Mouse (Mus musculus): ENCODE results near the gene Aspn. TPM values are rescaled to one million over a fixed set of nuclear protein-coding genes. Genes with fewer than 3 reads are reported as not detected.

The Aspn gene
- total RNA-seq (2021): 10 to 100 TPM; 21.3 to 29.7 TPM

GRCm38 (mm10) chr13:49544279-49544678, at the start of gene Aspn:
Gene Aspn (plus strand): TSS chr13:49544443.
- no peak for DNase-seq
- intact Hi-C loops (cut with DNase I): no loop called here

GRCm38 (mm10) chr13:49504510-49504909, 39.7 kb upstream of the Aspn start, which contains the start of gene Ecm2:
Gene Ecm2 (plus strand): TSS chr13:49504810.
- intact Hi-C loops (cut with DNase I): loop anchor here (2.0 kb wide), 1 partner anchor 44 kb away; no protein-coding TSS in a partner anchor
- no peak for DNase-seq

GRCm38 (mm10) chr13:49505776-49506175, 38.5 kb upstream of the Aspn start:
- intact Hi-C loops (cut with DNase I): loop anchor here (2.0 kb wide), 1 partner anchor 45 kb away; no protein-coding TSS in a partner anchor
- DNase-seq: peak in 1 of 2 experiments; percentile 19

DNA sequence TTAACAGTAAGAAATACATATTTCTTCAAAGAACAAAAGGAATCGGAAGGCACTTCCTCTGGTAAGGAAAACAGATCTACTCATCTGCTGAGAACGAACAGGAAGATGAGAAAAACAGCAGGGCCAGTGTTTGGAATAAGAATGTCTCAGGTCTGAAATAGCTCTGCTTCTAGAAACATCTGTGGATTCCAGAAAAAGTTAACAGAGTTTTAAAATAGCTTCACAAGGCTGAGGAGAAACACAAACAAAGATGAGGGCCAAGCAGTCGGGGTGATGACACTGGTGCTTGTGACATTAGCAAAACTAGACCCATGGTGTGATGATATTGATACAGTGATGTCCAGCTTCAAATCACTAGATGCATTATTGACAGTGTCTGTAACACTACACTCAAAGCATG, 37.1 kb upstream of the Aspn start:
- intact Hi-C loops (cut with DNase I): no loop called here
- DNase-seq: no peak

DNA sequence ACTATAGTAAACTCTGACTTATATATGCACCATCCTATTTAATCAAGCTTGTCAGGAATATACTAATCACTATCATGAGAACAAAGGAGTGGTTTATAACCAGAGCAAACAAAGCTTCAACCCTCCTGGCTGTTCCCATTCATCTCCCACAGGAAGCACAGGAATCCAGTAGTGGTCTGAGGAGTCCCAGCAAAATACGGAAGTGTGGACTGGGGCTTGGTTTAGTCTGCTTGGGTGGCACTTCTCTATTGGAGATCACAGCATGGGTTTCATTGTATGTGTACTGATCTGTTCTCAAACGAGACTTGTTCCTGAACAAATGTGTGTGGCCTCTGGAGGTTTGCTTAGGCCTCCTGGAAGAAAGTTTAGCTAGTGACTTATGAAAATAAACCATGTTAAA, 25.5 kb upstream of the Aspn start:
- intact Hi-C loops (cut with DNase I): loop anchor here (5.0 kb wide), 1 partner anchor 66 kb away; no protein-coding TSS in a partner anchor
- no peak for DNase-seq

DNA sequence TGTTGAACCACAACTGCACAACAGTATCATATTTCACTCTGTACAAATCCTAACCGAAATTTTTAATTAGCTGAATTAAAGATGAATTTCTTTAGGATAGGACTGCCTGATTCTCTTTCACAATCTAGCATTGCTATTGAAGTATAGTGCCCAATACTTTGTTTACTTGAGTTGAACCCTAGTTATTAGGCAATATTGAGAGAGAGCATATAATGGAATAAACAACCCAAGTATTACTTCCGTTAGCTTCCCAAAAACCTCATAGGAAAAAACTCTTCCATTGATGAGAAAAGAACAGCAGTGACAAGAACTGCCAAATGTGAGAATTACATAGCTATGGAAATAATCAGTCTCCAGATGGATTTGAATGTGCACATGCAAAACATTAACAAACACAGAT, 18.0 kb upstream of the Aspn start:
- no peak for DNase-seq
- intact Hi-C loops (cut with DNase I): no loop called here

DNA sequence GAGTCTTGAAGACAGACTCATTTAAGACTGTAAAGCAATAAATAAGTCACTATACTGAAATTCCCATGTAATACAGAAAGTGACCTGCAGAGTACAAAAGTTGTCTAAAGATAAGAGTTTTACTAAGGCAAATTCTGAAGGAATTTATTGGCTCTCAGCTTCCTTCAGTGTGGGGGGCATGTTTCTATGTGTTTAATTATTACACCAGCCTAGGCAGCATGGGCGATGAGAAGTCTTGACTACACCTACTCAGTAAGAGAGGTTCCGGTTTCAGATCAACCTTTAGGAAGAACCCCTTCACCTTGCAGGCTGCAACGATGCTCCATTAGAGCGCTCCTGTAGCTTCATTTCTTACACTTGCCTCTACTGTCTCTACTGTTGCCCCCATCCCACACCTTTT, 13.6 kb upstream of the Aspn start:
- intact Hi-C loops (cut with DNase I): no loop called here

DNA sequence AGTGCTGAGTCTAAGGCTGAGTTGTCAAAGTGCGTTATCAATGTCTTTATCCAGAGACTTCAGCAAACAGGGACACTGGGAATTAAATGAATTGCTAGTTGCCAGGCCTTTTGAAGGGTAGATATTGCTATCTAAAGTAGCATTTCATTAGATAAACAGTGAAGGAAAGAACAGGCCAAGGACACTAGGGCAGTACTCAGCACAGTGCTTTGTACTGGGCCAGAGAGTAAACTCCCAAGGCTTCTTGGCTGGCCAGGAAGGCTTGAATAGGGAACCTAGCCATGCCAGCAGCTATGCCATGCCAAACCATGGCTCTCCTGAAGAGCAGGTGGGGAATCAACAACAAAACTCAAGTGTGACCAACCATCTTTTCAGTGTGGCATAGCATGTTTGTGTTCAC, 7.3 kb upstream of the Aspn start:
- no peak for DNase-seq
- intact Hi-C loops (cut with DNase I): no loop called here

More for the DNA sequence above, 13.6 kb upstream of the Aspn start:
- DNase-seq: no peak

DNA sequence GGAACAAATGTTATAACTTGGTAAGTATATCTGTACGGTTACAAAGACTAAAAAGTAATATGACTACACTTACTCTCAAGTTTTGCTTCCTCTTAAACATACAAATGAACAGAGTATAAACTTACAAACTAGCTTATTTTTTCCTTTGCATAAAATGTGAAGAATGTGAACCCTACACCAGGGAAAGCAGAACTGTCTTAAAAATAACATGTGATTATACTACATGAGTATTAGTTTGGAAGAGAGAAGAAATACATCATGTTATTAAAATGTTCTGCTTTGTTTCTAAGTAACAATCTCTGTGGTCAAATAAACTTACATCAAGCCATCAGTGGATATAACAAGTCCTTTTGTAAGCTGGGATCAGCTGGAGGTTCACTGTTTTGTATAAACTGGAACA, 5.5 kb upstream of the Aspn start:
- no peak for DNase-seq
- intact Hi-C loops (cut with DNase I): no loop called here

DNA sequence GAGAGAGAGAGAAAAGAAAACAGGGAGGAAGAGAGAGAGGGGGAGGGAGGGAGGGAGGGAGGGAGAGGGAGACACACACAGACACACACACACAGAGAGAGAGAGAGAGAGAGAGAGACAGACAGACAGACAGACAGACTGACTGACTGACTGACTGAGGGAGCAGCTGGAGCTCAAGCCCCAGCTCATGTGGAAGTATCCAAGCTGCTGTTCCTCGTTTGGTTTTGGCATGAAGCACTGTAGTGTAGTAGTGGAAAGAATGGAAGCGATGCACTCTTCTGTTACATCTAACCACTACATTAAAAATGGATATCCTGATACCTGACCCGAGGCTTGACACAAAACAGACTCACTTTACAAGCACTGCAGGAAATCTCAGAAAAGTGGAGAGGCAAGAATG, 1.4 kb downstream of the Aspn start:
- intact Hi-C loops (cut with DNase I): no loop called here
- DNase-seq: peak; percentile 9 to 41

DNA sequence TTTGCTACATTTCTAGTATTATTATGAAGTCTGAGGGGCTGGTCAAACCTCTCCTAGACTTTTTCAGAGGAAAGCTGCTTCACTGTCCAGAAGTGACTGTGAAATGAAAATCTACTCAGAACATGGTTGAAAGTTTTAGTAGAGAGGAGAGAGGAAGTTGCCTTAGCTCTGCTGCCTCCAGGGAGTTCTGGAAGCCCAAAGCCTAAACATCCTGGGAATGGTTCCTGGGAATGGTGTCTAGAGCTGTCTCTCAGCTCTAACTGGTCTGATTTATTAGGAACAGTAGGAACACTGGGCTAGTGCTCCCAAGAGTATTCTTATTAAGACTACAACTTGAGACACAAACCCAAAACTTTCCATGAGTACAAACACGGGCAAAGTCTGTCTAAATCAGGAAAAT, 2.3 kb downstream of the Aspn start:
- DNase-seq: peak in 1 of 2 experiments; percentile 39
- intact Hi-C loops (cut with DNase I): no loop called here

DNA sequence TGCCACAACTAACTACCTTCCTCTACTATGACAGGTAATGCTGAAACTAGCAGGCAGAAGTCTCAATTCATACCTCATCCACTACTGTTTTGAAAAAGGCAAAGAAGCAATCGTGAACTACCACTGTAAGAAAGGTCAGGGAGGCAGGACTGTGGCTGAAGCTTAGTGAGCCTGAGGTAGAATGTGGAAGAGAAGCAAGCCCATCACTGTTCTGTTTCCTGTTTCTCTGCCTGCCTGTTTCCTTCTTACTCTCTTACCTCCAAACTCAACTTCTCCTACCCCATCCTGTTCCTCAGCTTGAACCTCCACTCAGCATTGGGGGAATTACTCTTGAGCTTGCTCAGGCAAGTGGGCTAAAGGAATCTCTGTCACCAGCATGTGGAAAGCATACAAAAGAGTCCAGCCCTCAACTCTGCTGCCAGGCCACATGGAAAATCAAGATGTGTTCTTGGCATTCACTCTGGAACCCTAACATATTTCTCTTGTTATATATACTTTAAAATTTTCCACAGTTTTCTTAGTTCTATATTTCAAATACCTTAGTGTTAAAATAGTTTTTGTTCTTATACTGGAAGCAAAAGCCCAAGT, 3.4 kb downstream of the Aspn start:
- no peak for DNase-seq
- intact Hi-C loops (cut with DNase I): no loop called here

GRCm38 (mm10) chr13:49549616-49550015, 5.4 kb downstream of the Aspn start:
- intact Hi-C loops (cut with DNase I): no loop called here
- no peak for DNase-seq

DNA sequence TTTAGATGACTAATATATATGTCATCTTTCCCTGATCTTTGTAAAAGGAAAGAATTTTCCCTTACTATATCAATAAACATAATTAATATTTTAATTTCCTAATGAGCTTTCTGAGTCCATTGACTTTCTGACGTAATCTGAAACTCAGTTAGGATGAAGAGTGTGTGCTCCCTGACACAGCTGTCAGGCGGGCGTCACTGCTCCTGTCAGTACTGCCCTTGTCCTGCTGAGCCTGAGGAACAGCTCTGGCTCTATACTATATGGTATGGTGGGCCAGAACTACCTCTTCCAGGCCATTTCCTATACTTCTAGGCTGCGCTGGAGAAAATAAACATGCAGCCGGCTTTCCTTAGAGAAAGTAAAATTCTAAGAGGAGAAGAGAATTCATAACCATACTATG, 10.3 kb downstream of the Aspn start:
- no peak for DNase-seq
- intact Hi-C loops (cut with DNase I): no loop called here

DNA sequence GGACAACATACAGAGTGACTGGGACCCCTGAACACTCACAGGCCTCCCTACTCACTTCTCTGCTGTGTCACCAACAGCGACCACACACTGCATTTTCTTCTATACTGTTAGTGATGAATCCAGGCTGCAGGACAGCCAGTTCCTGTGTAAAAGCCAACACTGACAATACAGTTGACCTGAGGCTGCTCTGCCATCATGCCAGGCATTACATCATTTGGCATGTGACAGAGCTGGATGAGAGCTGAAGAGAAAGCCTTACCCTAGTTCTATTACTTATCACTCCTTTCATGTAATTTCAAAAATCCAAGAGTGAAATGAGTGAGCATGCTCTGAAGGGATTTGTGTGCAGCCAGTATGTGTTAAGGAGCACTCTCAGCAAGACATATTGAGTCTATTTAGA, 12.0 kb downstream of the Aspn start:
- peak in 1 of 2 experiments; percentile 45 for DNase-seq
- intact Hi-C loops (cut with DNase I): loop anchor here (5.0 kb wide), 1 partner anchor 104 kb away; no protein-coding TSS in a partner anchor

- DNase-seq: no peak
- intact Hi-C loops (cut with DNase I): loop anchor here (5.0 kb wide), 1 partner anchor 105 kb away; no protein-coding TSS in a partner anchor
Measured at GRCm38 (mm10) chr13:49556924-49557323, 12.7 kb downstream of the Aspn start.

DNA sequence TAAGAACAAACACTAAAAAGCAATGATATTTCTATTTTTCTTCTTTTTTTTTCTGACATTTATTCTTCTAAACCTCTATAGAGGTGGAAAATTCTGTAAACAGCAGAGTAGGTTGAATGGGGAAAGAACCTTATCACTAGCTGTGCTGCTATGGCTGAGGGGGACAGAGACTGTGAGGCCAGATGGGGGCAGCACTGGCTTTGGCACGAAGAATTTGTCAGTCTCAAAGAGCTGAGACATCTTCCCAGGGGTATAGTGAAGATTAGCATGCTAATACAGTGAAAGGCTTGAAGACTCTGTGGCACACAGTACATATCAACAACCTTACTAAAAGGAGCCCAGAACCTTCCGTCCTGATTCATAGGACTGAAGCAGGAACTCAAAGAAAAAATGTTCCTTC, 14.9 kb downstream of the Aspn start:
- peak; percentile 47 to 50 for DNase-seq
- intact Hi-C loops (cut with DNase I): loop anchor here (5.0 kb wide), 1 partner anchor 107 kb away; no protein-coding TSS in a partner anchor

DNA sequence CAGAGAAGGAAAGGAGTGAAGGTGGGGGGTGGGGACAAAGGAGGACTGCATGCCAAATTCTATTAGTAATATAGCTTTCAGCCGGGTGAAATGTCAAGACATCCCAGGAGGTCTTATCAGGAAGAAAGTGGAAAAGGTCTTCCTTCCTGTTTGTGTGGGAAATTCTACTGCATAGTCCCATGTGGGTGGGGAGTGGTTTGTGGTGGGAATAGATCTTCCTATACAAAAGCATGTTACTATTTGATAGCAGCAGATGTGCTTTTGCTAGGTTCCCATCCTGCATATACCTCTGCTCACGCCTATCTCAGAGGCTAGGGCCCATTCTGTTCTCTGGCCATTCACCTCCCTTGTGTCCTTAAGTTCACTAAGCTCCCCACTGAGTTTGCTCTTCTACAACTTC, 16.6 kb downstream of the Aspn start:
- intact Hi-C loops (cut with DNase I): loop anchor here (2.0 kb wide), 1 partner anchor 84 kb away; no protein-coding TSS in a partner anchor
- DNase-seq: no peak

GRCm38 (mm10) chr13:49564347-49564746, 20.1 kb downstream of the Aspn start:
- DNase-seq: no peak
- intact Hi-C loops (cut with DNase I): no loop called here

- no peak for DNase-seq
- intact Hi-C loops (cut with DNase I): no loop called here
Measured at GRCm38 (mm10) chr13:49570371-49570770, 26.1 kb downstream of the Aspn start.

DNA sequence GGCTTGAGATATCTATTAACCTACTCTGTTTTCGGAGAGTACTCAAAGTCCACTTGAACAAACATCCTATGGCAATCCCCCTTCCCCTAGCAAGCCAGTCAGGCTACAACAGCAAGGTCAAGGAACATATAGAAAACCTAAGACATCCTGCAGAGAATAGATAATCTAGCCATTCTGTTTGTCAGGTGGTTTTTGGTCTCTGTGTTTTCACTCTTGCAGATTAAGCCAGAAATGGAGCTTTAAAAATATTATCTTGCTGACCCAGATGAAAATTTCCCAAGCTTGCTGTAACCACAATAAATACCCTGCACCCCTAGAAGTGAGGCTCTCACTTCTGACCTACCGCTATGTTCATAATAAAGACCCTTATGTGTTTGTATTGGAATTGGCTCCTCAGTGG, 27.2 kb downstream of the Aspn start:
- DNase-seq: no peak

More for the DNA sequence above, 27.2 kb downstream of the Aspn start:
- intact Hi-C loops (cut with DNase I): no loop called here
